Mouse (Mus musculus): ENCODE data around the gene Wfdc8.
"Not testable (repeated sequence)": the region's sequence is repeated elsewhere in the genome, so short reads cannot be mapped to it uniquely, and the experiment has no call there.

DNA sequence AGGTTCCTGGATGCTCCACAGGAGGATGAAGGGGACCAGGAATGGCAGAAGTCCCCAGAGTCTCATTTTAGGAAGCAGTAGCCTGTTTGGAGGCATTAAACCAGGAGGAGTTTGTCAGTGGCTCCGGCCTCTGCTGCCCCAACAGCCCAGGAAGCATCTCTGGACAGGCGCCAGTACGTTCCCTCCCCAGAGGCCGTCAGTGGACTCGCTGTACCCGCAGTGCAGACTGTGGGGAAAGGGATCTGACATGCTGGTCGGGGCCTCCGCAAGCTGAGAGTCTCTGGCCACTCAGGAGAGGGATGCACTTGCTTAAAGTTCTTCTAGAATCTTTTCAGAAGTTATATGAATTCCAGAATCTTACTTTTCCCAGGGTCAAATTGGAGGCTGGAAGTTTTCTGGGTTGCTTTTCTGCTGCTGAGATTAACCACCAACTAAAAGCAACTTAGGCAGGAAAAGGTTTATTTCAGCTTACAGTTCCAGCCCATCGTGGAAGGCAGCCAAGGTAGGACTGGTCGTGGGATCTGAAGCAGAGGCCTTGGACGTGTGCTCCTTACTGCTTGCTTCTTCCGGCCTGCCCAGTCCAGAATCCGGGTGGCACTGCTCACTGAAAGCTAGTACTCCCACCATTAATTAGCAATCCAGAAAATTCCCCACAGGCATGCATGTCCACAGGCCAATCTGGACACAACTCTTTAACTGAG is 28.3 kb downstream of the Wfdc8 start, which contains the start of gene Wfdc6a:
- 0 out of 2 replicates have a peak, but pooled peaks have one; percentile 29 for TF ChIP-seq POLR2A (IDR thresholded peaks at IDR 0.05; ENCODE audit: control insufficient read depth, low read depth, low read length)
- not testable (repeated sequence) for TF ChIP-seq CTCF (IDR thresholded peaks at IDR 0.05; ENCODE audit: control insufficient read depth, insufficient read depth, insufficient replicate concordance, low read depth, low read length)
